8 mouse cellular contexts compared by ENCODE assay signal in the genomic region with DNA sequence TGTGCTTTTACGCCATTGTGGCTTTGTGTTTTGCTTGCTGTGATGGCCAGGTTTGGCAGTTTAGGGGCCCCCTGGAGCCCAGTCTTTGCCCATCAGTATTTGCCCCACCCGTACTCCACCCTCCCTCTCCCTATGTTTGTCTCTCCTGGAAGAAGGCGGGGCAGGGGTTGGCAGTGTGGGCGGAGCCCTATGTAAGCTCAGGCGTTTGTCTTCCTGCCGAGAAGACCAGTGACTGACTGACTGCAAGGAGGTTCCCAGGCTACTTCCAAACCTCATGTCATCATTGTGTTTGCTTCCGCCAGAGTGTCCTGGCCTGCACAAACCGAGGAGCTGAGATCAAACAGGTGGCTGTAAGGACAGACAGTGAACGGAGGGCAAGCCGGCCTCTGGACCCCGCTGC. TPM values are rescaled to one million over a fixed set of nuclear protein-coding genes. Genes with fewer than 3 reads are reported as not detected.
A peak's percentile ranks its signal among the peaks of the same experiment; 100 is the strongest.
DNase-seq lines count a peak whose midpoint lies in the region; ATAC-seq and TF ChIP-seq lines count a peak whose summit lies in the region.

No protein-coding gene starts in this region.

- TF ChIP-seq RAD21 in MEL (IDR thresholded peaks at IDR 0.05; ENCODE audit: low read depth, low read length), result no peak

- H3K79me2 ChIP-seq in MEL (ENCODE audit: control insufficient read depth, insufficient read depth, low read length, poor library complexity), result peaks cover 28% of the 10 kb centered on the region

- H3K27ac ChIP-seq in embryonic facial prominence, embryonic 12.5 days, result no peak overlapping the region
- H3K27ac ChIP-seq in embryonic facial prominence, embryonic 10.5 days (replicated peaks), result no peak overlapping the region
- H3K27ac ChIP-seq in MEL (ENCODE audit: control insufficient read depth, low read depth, low read length), result no peak overlapping the region
- H3K27ac ChIP-seq in hindbrain, embryonic 11.5 days (ENCODE audit: low read depth, low read length), result no peak overlapping the region
- peak overlapping the region; percentile 27 for H3K27ac ChIP-seq in liver, embryonic 11.5 days (ENCODE audit: low read depth, low read length)
- H3K27ac ChIP-seq in neural tube, embryonic 12.5 days, result no peak overlapping the region

- TF ChIP-seq EP300 in MEL (IDR thresholded peaks at IDR 0.05; ENCODE audit: low read depth in 1 of 2, low read length in 2 of 2), result no peak

- H3K36me3 ChIP-seq in embryonic facial prominence, embryonic 12.5 days, result peaks cover 47% of the 10 kb centered on the region
- peaks cover 62% of the 10 kb centered on the region for H3K36me3 ChIP-seq in embryonic facial prominence, embryonic 10.5 days (replicated peaks)
- peaks cover 3 to 20% of the 10 kb centered on the region in 2 experiments for H3K36me3 ChIP-seq in MEL (ENCODE audit: control insufficient read depth in 1 of 2, insufficient read depth in 2 of 2, low read length in 2 of 2)
- peaks cover 82% of the 10 kb centered on the region for H3K36me3 ChIP-seq in erythroblast, embryonic 14.5 days (ENCODE audit: control insufficient read depth)
- H3K36me3 ChIP-seq in hindbrain, embryonic 11.5 days (ENCODE audit: control insufficient read depth, insufficient read depth, low read length), result peaks cover 10% of the 10 kb centered on the region; the same call in 1 of the 2 replicates
- H3K36me3 ChIP-seq in liver, embryonic 11.5 days (ENCODE audit: control insufficient read depth, insufficient read depth, low read length), result peaks cover 36% of the 10 kb centered on the region
- peaks cover 45% of the 10 kb centered on the region for H3K36me3 ChIP-seq in neural tube, embryonic 12.5 days

- no peak for TF ChIP-seq CTCF in MEL (IDR thresholded peaks at IDR 0.05 in 2 of 3, conservative IDR thresholded peaks at IDR 0.05 in 1 of 3; ENCODE audit: control insufficient read depth in 1 of 3, insufficient read depth in 1 of 3, low read depth in 2 of 3, low read length in 3 of 3, poor library complexity in 1 of 3, severe bottlenecking in 1 of 3)

- TF ChIP-seq POLR2A in MEL (IDR thresholded peaks at IDR 0.05; ENCODE audit: control insufficient read depth in 1 of 2, insufficient read depth in 1 of 2, low read depth in 1 of 2, low read length in 2 of 2, poor library complexity in 1 of 2), result no peak

- H3K4me2 ChIP-seq in embryonic facial prominence, embryonic 12.5 days (replicated peaks), result 0 out of 2 replicates have a peak overlapping the region, but pooled peaks have one; percentile 1
- no peak overlapping the region for H3K4me2 ChIP-seq in hindbrain, embryonic 11.5 days (replicated peaks; ENCODE audit: low read depth, low read length)
- H3K4me2 ChIP-seq in liver, embryonic 11.5 days, result peak overlapping the region; percentile 62
- H3K4me2 ChIP-seq in neural tube, embryonic 12.5 days (replicated peaks), result peak overlapping the region; percentile 30

- no peak overlapping the region for H3K4me3 ChIP-seq in embryonic facial prominence, embryonic 12.5 days
- no peak overlapping the region for H3K4me3 ChIP-seq in embryonic facial prominence, embryonic 10.5 days
- H3K4me3 ChIP-seq in MEL (ENCODE audit: control insufficient read depth in 1 of 2, insufficient read depth in 1 of 2, low read depth in 2 of 2, low read length in 2 of 2), result no peak overlapping the region
- H3K4me3 ChIP-seq in erythroblast, embryonic 14.5 days (replicated peaks), result peak overlapping the region; percentile 62
- H3K4me3 ChIP-seq in hindbrain, embryonic 11.5 days (ENCODE audit: low read depth, low read length), result no peak overlapping the region
- H3K4me3 ChIP-seq in liver, embryonic 11.5 days (ENCODE audit: low read depth, low read length), result peak overlapping the region; percentile 31
- H3K4me3 ChIP-seq in neural tube, embryonic 12.5 days, result no peak overlapping the region

- peaks cover 33% of the 10 kb centered on the region for H3K4me1 ChIP-seq in embryonic facial prominence, embryonic 12.5 days
- peaks cover 42% of the 10 kb centered on the region for H3K4me1 ChIP-seq in embryonic facial prominence, embryonic 10.5 days
- peaks cover 10 to 12% of the 10 kb centered on the region in 2 experiments for H3K4me1 ChIP-seq in MEL (ENCODE audit: control insufficient read depth in 1 of 2, insufficient read depth in 2 of 2, low read length in 2 of 2)
- H3K4me1 ChIP-seq in erythroblast, embryonic 14.5 days (ENCODE audit: control insufficient read depth), result peaks cover 82% of the 10 kb centered on the region
- H3K4me1 ChIP-seq in hindbrain, embryonic 11.5 days (replicated peaks; ENCODE audit: control insufficient read depth, insufficient read depth, low read length), result no peaks in the 10 kb centered on the region
- H3K4me1 ChIP-seq in liver, embryonic 11.5 days (replicated peaks; ENCODE audit: control insufficient read depth, insufficient read depth, low read length), result peaks cover 48% of the 10 kb centered on the region
- peaks cover 44% of the 10 kb centered on the region for H3K4me1 ChIP-seq in neural tube, embryonic 12.5 days

- WGBS in embryonic facial prominence, embryonic 12.5 days, result 51% methylated on average over 11 of the region's 11 CpGs
- WGBS in embryonic facial prominence, embryonic 10.5 days, result 50% methylated on average over 11 of the region's 11 CpGs
- 41% methylated on average over 11 of the region's 11 CpGs for WGBS in hindbrain, embryonic 11.5 days
- WGBS in liver, embryonic 11.5 days, result 41% methylated on average over 11 of the region's 11 CpGs
- WGBS in neural tube, embryonic 12.5 days, result 35% methylated on average over 11 of the region's 11 CpGs

- H3K9me3 ChIP-seq in embryonic facial prominence, embryonic 12.5 days, result no peaks in the 10 kb centered on the region
- no peaks in the 10 kb centered on the region for H3K9me3 ChIP-seq in embryonic facial prominence, embryonic 10.5 days
- no peaks in the 10 kb centered on the region for H3K9me3 ChIP-seq in MEL (replicated peaks; ENCODE audit: insufficient read depth, low read length)
- H3K9me3 ChIP-seq in erythroblast, embryonic 14.5 days (ENCODE audit: control insufficient read depth, low read length), result no peaks in the 10 kb centered on the region
- no peaks in the 10 kb centered on the region for H3K9me3 ChIP-seq in hindbrain, embryonic 11.5 days (ENCODE audit: control insufficient read depth, low read length)
- H3K9me3 ChIP-seq in liver, embryonic 11.5 days (ENCODE audit: control insufficient read depth, low read length), result no peaks in the 10 kb centered on the region
- H3K9me3 ChIP-seq in neural tube, embryonic 12.5 days, result no peaks in the 10 kb centered on the region

- no peak overlapping the region for H3K9ac ChIP-seq in embryonic facial prominence, embryonic 12.5 days
- no peak overlapping the region for H3K9ac ChIP-seq in MEL (ENCODE audit: control insufficient read depth, low read depth, low read length, poor library complexity, severe bottlenecking)
- no peak overlapping the region for H3K9ac ChIP-seq in hindbrain, embryonic 11.5 days (ENCODE audit: low read depth, low read length)
- H3K9ac ChIP-seq in liver, embryonic 11.5 days (ENCODE audit: low read depth, low read length), result 0 out of 2 replicates have a peak overlapping the region, but pooled peaks have one; percentile 45
- H3K9ac ChIP-seq in neural tube, embryonic 12.5 days, result no peak overlapping the region

- 0 out of 2 replicates have a peak, but pooled peaks have one; percentile 23 for ATAC-seq in embryonic facial prominence, embryonic 12.5 days (ENCODE audit: insufficient number of reproducible peaks, insufficient read depth, low FRiP score, low TSS enrichment)
- 0 out of 2 replicates have a peak, but pooled peaks have one; percentile 57 for ATAC-seq in hindbrain, embryonic 11.5 days (ENCODE audit: low FRiP score)
- peak; percentile 94 for ATAC-seq in liver, embryonic 11.5 days (replicated peaks; ENCODE audit: low FRiP score)
- ATAC-seq in neural tube, embryonic 12.5 days (ENCODE audit: low FRiP score, low read depth), result no peak

- no peaks in the 10 kb centered on the region for H3K27me3 ChIP-seq in embryonic facial prominence, embryonic 12.5 days
- no peaks in the 10 kb centered on the region for H3K27me3 ChIP-seq in embryonic facial prominence, embryonic 10.5 days (replicated peaks; ENCODE audit: low read depth, poor library complexity, severe bottlenecking)
- no peaks in the 10 kb centered on the region for H3K27me3 ChIP-seq in MEL (ENCODE audit: control insufficient read depth in 1 of 2, insufficient read depth in 2 of 2, low read length in 2 of 2)
- H3K27me3 ChIP-seq in erythroblast, embryonic 14.5 days (ENCODE audit: control insufficient read depth), result no peaks in the 10 kb centered on the region
- no peaks in the 10 kb centered on the region for H3K27me3 ChIP-seq in hindbrain, embryonic 11.5 days (ENCODE audit: control insufficient read depth, insufficient read depth, low read length)
- H3K27me3 ChIP-seq in liver, embryonic 11.5 days (replicated peaks; ENCODE audit: control insufficient read depth, insufficient read depth, low read length), result no peaks in the 10 kb centered on the region
- H3K27me3 ChIP-seq in neural tube, embryonic 12.5 days (replicated peaks), result no peaks in the 10 kb centered on the region

- no peak for DNase-seq in embryonic facial prominence, embryonic 10.5 days (ENCODE audit: low spot score)
- peak; percentile 50 for DNase-seq in MEL (ENCODE audit: low read depth, low spot score)
- no peak for DNase-seq in hindbrain, embryonic 11.5 days (ENCODE audit: low spot score)
- peak; percentile 55 for DNase-seq in liver, embryonic 11.5 days (ENCODE audit: low spot score)
- no peak for DNase-seq in left cerebral cortex, adult 9 months (ENCODE audit: low spot score in 2 of 2)

RNA-seq across cellular contexts. Expression of gene Ip6k2, which starts 12.2 kb away (rescaled TPM):
- polyA plus RNA-seq in embryonic facial prominence, embryonic 12.5 days (2016; fragmentation: Nextera tagmentation; extraction: Ambion mirVana), result 145 and 147 TPM in 2 replicates
- polyA plus RNA-seq in embryonic facial prominence, embryonic 10.5 days (2016; fragmentation: Nextera tagmentation; extraction: Ambion mirVana), result 94.0 and 103 TPM in 2 replicates
- 21.3 and 25.1 TPM in 2 replicates for total RNA-seq in MEL (2012; rRNA removed)
- 10 to 100 TPM in 1 of 2 experiments, not detected in 1; 33.7 TPM for polyA plus RNA-seq in MEL (2012; ENCODE audit: insufficient read depth in 1 of 2, insufficient read length in 2 of 2, low read depth in 1 of 2, low replicate concordance in 2 of 2, missing spikeins in 1 of 2)
- polyA plus RNA-seq in erythroblast, embryonic 14.5 days (2012), result 5.9 and 7.9 TPM in 2 replicates
- 122 and 136 TPM in 2 replicates for polyA plus RNA-seq in hindbrain, embryonic 11.5 days (2014; fragmentation: Nextera tagmentation; extraction: Ambion mirVana)
- polyA plus RNA-seq in liver, embryonic 11.5 days (2014; fragmentation: Nextera tagmentation; extraction: Ambion mirVana), result 31.8 and 37.5 TPM in 2 replicates
- polyA plus RNA-seq in neural tube, embryonic 12.5 days (2016; fragmentation: Nextera tagmentation; extraction: Ambion mirVana), result 167 and 170 TPM in 2 replicates

RNA-seq across cellular contexts. Expression of gene Nckipsd, which starts 12.4 kb away (rescaled TPM):
- 24.2 and 25.7 TPM in 2 replicates for polyA plus RNA-seq in embryonic facial prominence, embryonic 12.5 days (2016; fragmentation: Nextera tagmentation; extraction: Ambion mirVana)
- 14.8 and 15.0 TPM in 2 replicates for polyA plus RNA-seq in embryonic facial prominence, embryonic 10.5 days (2016; fragmentation: Nextera tagmentation; extraction: Ambion mirVana)
- 3.9 and 6.6 TPM in 2 replicates for total RNA-seq in MEL (2012; rRNA removed)
- polyA plus RNA-seq in MEL (2012; ENCODE audit: insufficient read depth in 1 of 2, insufficient read length in 2 of 2, low read depth in 1 of 2, low replicate concordance in 2 of 2, missing spikeins in 1 of 2), result 10 to 100 TPM in 1 of 2 experiments, not detected in 1; 10.3 TPM
- polyA plus RNA-seq in erythroblast, embryonic 14.5 days (2012), result 0.14 and 1.5 TPM in 2 replicates
- polyA plus RNA-seq in hindbrain, embryonic 11.5 days (2014; fragmentation: Nextera tagmentation; extraction: Ambion mirVana), result 10.5 and 13.0 TPM in 2 replicates
- polyA plus RNA-seq in liver, embryonic 11.5 days (2014; fragmentation: Nextera tagmentation; extraction: Ambion mirVana), result 8.8 and 16.2 TPM in 2 replicates
- polyA plus RNA-seq in neural tube, embryonic 12.5 days (2016; fragmentation: Nextera tagmentation; extraction: Ambion mirVana), result 16.4 and 23.6 TPM in 2 replicates

RNA-seq across cellular contexts. Expression of gene Celsr3, which starts 30.4 kb away (rescaled TPM):
- polyA plus RNA-seq in embryonic facial prominence, embryonic 12.5 days (2016; fragmentation: Nextera tagmentation; extraction: Ambion mirVana), result 1.2 and 2.1 TPM in 2 replicates
- polyA plus RNA-seq in embryonic facial prominence, embryonic 10.5 days (2016; fragmentation: Nextera tagmentation; extraction: Ambion mirVana), result 1.6 and 1.7 TPM in 2 replicates
- 0.12 TPM in 1 of 2 replicates, not detected in the other for total RNA-seq in MEL (2012; rRNA removed)
- polyA plus RNA-seq in MEL (2012; ENCODE audit: insufficient read depth in 1 of 2, insufficient read length in 2 of 2, low read depth in 1 of 2, low replicate concordance in 2 of 2, missing spikeins in 1 of 2), result under 1 TPM in 1 of 2 experiments, not detected in 1; 0.03 TPM
- 0.01 TPM in 2 replicates for polyA plus RNA-seq in erythroblast, embryonic 14.5 days (2012)
- 10.1 and 16.8 TPM in 2 replicates for polyA plus RNA-seq in hindbrain, embryonic 11.5 days (2014; fragmentation: Nextera tagmentation; extraction: Ambion mirVana)
- polyA plus RNA-seq in liver, embryonic 11.5 days (2014; fragmentation: Nextera tagmentation; extraction: Ambion mirVana), result 0.08 and 0.22 TPM in 2 replicates
- 12.1 and 14.3 TPM in 2 replicates for polyA plus RNA-seq in neural tube, embryonic 12.5 days (2016; fragmentation: Nextera tagmentation; extraction: Ambion mirVana)

RNA-seq across cellular contexts. Expression of gene Slc26a6, which starts 57.3 kb away (rescaled TPM):
- polyA plus RNA-seq in embryonic facial prominence, embryonic 12.5 days (2016; fragmentation: Nextera tagmentation; extraction: Ambion mirVana), result 20.5 and 22.5 TPM in 2 replicates
- 13.3 and 14.0 TPM in 2 replicates for polyA plus RNA-seq in embryonic facial prominence, embryonic 10.5 days (2016; fragmentation: Nextera tagmentation; extraction: Ambion mirVana)
- total RNA-seq in MEL (2012; rRNA removed), result 8.0 and 8.7 TPM in 2 replicates
- polyA plus RNA-seq in MEL (2012; ENCODE audit: insufficient read depth in 1 of 2, insufficient read length in 2 of 2, low read depth in 1 of 2, low replicate concordance in 2 of 2, missing spikeins in 1 of 2), result 10 to 100 TPM in 1 of 2 experiments, not detected in 1; 13.2 TPM
- 0.15 and 0.26 TPM in 2 replicates for polyA plus RNA-seq in erythroblast, embryonic 14.5 days (2012)
- polyA plus RNA-seq in hindbrain, embryonic 11.5 days (2014; fragmentation: Nextera tagmentation; extraction: Ambion mirVana), result 9.8 and 13.7 TPM in 2 replicates
- 9.0 and 10.5 TPM in 2 replicates for polyA plus RNA-seq in liver, embryonic 11.5 days (2014; fragmentation: Nextera tagmentation; extraction: Ambion mirVana)
- polyA plus RNA-seq in neural tube, embryonic 12.5 days (2016; fragmentation: Nextera tagmentation; extraction: Ambion mirVana), result 10.8 and 11.9 TPM in 2 replicates

Comparison
In these comparisons a context has a peak if more than half of its experiments do, and no peak if none do; other contexts are left out.
1. H3K4me3 ChIP-seq: peak in erythroblast, embryonic 14.5 days (single experiment) and liver, embryonic 11.5 days (single experiment); none in embryonic facial prominence, embryonic 12.5 days (single experiment), embryonic facial prominence, embryonic 10.5 days (single experiment), MEL (0 of 2), hindbrain, embryonic 11.5 days (single experiment) and neural tube, embryonic 12.5 days (single experiment).
2. DNase-seq: peak in MEL (single experiment) and liver, embryonic 11.5 days (single experiment); none in embryonic facial prominence, embryonic 10.5 days (single experiment), hindbrain, embryonic 11.5 days (single experiment) and left cerebral cortex, adult 9 months (0 of 2).